Mouse (Mus musculus) natural killer cell, adult 2 months (primary cell): ENCODE results near the gene Gata5.
A peak's percentile ranks its signal among the peaks of the same experiment; 100 is the strongest.

Experiments
- DNase-seq, 2 experiments: peaks; one replicate each; pipeline ENCODE4 v3.0.0; 2022; ENCODE audit warnings: low spot score in 2 of 2

Gene Gata5

DNA sequence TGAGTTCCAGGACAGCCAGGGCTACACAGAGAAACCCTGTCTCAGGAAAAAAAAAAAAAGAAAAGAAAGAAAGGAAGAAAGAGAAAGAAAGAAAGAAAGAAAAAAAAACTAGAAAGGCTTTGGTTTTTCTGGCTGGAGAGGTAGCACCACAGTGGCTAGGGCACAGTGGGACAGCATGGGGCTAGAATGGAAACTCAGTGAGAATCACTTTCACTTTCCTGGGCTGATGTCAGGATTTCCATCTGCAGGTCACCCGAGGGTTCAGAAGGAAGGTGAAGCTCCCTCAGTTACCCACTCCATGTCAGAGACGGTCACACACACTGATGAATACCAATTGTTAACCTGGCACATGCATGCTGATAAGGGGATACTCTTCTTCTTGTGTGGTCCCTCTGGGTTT lies 26.8 kb downstream of the Gata5 start:
- no peak for DNase-seq

DNA sequence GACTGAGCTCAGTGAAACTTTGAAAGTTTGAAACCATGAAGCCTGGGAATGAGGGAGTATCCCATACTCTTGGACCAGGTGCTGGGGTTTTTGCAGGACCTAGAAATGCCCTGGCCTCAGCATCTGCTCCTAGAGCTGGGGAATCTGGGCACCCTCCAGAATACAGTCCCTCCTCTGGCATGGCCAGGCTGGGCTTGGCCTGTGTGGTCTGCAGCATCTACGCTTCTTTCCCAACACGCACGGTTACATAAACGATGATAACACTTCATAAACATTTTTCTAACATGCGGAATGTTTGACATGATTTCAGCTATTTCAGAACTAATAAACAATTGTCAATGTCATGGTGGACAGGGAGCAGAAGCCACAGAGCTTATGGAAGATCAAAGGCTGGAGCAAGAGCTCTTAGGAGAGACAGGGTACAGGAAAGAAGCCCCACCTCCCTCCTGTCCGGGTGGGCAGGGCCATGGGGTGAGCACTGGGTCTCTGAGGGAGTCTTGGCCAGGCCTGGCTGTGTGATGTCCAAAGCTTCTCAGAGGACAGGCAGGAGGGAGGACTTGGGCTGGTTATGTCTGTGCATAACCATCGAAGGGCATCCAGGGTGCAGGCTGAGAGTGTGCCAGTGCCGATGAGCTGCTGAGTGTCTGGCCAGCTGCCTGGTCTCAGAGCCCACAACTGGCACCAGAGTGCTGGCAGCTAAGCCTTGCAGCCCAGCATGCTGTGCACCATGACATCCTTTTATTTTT lies 27.9 kb downstream of the Gata5 start:
- DNase-seq: no peak

DNA sequence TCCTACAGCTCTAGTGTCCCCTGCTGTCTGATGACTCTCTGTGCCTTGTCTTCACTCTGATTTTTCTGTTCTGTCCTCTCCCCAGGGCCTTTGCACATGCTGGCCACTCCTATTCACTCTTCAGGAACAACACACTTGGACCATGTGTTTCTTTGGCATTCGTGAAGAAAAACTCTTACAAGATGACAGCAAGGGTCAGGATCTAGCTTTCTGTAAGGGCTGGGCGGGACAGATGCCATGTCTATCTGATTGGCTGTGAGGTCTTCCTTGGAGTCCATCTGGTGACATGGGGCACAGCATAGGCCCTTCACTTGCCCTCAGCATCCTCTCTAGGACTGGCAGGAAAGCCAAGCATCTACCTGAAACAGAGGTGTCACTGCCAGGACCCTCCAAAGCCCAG lies 28.5 kb downstream of the Gata5 start:
- no peak for DNase-seq

DNA sequence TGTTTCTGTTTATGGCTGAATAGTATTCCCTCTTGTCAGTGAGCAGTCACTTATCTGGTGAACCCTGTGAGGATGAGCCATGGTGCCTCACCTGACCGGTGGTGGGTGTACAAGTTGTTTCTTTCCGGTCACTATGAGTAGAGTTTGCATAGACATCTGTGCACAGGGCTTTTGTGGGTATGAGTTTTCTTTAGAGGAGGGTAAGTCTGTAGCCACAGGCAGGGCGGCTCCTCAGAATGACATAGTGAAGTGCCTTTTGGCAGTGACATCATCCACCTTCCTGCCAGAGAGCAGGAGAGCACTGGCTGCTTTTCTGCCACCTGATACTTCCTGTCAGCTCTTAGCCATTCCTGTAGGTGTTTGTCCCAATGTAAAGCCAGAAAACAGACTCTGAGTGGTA lies 29.0 kb downstream of the Gata5 start:
- peak in 1 of 2 experiments; percentile 4 for DNase-seq

GRCm38 (mm10) chr2:180304554-180304953 lies 29.9 kb downstream of the Gata5 start:
- no peak for DNase-seq

GRCm38 (mm10) chr2:180303468-180303867 lies 31.0 kb downstream of the Gata5 start:
- no peak for DNase-seq

DNA sequence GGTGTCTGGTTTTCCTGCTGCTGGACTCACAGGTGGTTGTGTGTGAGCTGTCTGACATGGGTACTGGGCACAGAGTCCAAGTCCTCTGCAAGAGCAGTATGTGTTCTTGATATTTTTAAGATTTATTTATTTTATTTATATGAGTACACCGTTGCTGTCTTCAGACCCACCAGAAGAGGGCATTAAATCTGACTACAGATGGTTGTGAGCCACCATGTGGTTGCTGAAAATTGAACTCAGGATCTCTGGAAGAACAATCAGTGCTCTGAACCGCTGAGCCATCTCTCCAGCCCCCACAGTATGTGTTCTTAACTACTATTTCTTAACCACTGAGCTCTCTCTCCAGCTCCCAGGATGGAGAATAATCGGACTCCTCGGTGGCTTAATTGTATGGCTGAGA lies 32.3 kb downstream of the Gata5 start:
- no peak for DNase-seq

- DNase-seq: no peak
Observed at GRCm38 (mm10) chr2:180300771-180301170, 33.7 kb downstream of the Gata5 start.

- DNase-seq: no peak
Observed at GRCm38 (mm10) chr2:180300252-180300651, 34.2 kb downstream of the Gata5 start.

DNA sequence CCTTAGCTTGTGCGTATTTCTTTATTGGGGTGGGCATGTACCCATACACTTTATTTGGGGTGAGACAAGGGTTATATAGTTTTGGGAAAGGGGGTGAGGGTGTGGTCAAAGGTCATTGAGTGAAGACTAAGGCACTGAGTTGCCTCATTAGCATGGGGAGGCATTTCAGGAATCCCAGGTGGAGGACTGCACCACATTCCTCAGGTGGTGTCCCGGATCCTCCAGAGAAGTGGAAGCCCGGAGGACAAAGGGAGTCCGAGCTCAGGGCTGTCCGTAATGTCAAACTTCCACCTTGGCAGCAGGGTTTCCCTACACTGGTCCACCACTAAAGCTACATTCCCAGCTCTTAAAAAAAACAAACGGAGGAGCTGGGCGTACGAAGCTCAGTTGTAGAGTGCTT lies 41.6 kb downstream of the Gata5 start:
- DNase-seq: no peak

- no peak for DNase-seq
Observed at GRCm38 (mm10) chr2:180292026-180292425, 42.5 kb downstream of the Gata5 start.

DNA sequence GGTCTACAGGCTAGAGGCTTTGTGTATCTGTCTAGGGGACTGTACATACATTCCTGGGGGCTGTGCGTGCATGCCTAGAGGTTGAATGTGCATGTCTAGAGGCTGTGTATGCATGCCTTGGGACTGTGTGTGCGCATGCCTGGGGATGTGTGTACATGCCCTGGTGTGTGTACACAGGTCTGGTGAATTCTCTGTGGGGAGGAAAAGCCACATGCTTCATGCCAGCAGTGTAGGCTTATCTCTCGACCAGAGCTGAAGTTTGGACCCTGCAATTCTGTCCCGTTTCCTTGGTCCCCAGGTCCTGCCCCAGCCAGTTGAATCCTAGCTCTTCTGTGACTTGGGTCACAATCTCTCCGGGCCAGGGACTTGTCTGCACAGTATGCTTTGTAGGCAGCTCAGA lies 42.9 kb downstream of the Gata5 start:
- no peak for DNase-seq

DNA sequence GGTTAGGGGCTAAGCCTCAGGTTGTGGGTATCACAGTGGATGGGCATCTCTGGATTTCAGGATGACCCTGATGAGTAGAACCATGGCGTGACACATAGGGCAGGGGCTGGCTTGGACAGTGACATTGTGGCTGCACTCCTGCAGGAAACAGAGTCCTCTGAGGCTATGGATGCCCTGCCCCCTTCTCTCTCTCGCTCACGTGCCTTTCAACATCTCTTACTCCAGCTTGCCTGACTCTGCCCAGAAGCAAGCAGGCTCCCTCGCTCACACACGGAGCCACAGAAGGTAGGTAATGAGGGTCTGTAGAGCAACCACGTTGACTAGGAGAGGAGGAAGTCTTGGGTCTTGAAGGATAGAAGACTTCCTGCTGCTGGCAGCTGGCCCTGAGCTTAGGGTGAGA lies 44.0 kb downstream of the Gata5 start:
- DNase-seq: no peak

DNA sequence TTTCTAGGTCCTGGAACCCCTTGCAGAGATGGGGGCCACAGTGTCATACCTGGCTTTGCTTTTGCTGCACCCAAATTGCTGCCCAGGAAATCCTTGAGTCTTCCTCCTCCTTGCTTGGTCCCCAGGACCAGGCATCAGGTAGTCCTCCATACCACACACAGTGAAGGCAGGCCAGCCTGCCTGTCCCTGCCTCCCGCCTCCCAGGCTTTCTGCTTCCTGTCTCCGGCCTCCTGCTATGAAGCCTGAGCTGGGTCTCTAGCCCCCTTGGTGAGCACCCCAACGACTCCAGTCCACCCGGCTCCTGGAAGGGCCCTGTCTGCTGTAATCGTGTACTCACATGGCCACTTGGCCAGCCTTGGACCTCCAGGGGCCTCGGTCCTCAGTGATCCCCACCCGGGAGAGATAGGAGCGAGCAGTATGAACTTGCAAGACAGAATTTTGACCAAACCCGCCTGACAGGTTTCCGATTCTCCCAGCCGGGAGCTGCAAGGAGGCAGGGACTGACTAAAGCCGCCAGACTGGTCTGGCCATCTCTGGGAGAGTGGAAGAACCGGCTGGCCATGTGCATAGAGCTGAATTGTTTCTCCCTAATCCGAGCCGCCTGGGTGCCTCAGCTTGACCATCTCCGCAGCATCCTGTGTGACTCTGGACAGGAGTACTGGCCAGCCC lies 44.9 kb downstream of the Gata5 start, which contains the start of gene Rbbp8nl:
Gene Rbbp8nl, minus strand, starts transcription at position 440 of the 669 bp plus-strand sequence.
- no peak for DNase-seq

DNA sequence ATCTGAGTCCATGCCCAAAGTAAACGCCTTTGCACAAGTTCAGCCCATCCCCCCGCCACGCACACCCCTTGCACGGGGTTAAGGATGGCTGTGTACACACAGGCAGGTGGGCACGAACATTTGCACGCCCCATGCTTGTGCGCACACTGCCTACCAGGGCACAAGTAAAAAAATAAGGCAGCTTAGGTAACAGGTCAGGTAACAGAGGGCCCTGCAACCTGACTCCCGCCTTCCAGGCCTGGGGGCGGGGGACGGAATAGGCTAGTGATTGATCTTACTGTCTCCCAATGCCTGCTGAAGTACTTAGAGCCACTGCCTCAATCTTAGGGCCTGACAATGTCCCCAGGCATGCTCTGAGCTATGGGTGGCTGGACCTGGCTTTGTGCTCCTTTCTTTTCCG lies 45.5 kb downstream of the Gata5 start:
- no peak for DNase-seq

DNA sequence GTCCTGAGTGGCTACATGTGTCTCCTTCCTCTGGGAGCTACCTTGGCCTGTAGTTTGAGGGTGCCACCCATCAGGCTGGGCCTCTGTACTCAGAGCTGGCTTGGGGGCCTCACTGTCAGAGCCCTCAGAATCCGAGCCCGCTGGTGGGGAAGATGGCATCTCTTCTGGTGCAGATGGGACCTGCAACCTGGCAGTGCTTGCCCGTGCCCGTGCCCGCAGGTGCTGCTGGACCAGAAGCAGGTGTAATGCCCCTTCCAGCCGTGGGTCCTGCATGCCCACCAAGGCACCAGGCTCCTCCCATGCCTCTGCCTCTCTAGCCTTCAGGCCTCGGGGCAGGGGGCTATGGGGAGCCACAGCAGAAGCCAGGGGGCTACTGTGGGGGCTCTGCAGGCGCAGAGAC lies 55.2 kb downstream of the Gata5 start:
- DNase-seq: no peak

GRCm38 (mm10) chr2:180277773-180278320 lies 56.7 kb downstream of the Gata5 start:
- DNase-seq: no peak

GRCm38 (mm10) chr2:180276851-180277259 lies 57.6 kb downstream of the Gata5 start:
- peak; percentile 87 to 92 for DNase-seq

- no peak for DNase-seq
Observed at GRCm38 (mm10) chr2:180276385-180276784, 58.1 kb downstream of the Gata5 start.

GRCm38 (mm10) chr2:180275836-180276235 lies 58.7 kb downstream of the Gata5 start:
- peak; percentile 76 to 80 for DNase-seq
